Mouse (Mus musculus): Measurements from ENCODE around the gene Gm28551. TPM values are rescaled to one million over a fixed set of nuclear protein-coding genes. Genes with fewer than 3 reads are reported as not detected.
"Not testable (repeated sequence)": the region's sequence is repeated elsewhere in the genome, so short reads cannot be mapped to it uniquely, and the experiment has no call there.

The Gm28551 gene
- polyA plus RNA-seq (2012; rRNA removed): 0.07 TPM in 1 of 2 replicates, not detected in the other

- peak; percentile 95 for DNase-seq (ENCODE audit: low spot score)
Observed at GRCm38 (mm10) chr1:53352327-53353261, at the start of gene Gm28551, which contains the start of the genes Asdurf and Asnsd1. TSS of gene Gm28551 (minus strand) at chr1:53352667. TSS of gene Asdurf (minus strand) at chr1:53352619. TSS of gene Asnsd1 (minus strand) at chr1:53352752.

GRCm38 (mm10) chr1:53393936-53394760, 41.7 kb upstream of the Gm28551 start:
- not testable (repeated sequence) for DNase-seq (ENCODE audit: low spot score)

GRCm38 (mm10) chr1:53388762-53389161, 36.3 kb upstream of the Gm28551 start:
- DNase-seq (ENCODE audit: low spot score): no peak

- no peak for DNase-seq (ENCODE audit: low spot score)
Observed at GRCm38 (mm10) chr1:53384085-53384688, 31.7 kb upstream of the Gm28551 start.

GRCm38 (mm10) chr1:53377731-53378130, 25.3 kb upstream of the Gm28551 start:
- no peak for DNase-seq (ENCODE audit: low spot score)

DNA sequence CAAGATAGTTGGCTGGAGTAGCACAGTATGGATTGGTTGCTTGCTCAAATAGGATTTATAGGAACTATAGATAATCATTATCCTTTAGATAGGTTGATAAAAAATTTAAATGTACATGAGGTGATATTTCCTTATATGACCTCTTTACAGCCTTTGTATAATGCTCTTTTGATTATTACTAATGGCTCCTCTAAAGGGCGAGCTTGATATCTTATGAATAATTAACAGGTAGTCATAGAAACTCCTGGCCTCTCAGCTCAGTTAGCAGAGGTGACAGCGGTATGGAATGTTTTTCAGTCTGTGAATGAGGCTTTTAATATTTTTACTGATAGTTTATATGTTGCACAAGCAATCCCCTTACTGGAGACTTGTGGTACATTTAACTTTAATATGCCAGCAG, 23.5 kb upstream of the Gm28551 start:
- not testable (repeated sequence) for DNase-seq (ENCODE audit: low spot score)

- no peak for DNase-seq (ENCODE audit: low spot score)
Observed at GRCm38 (mm10) chr1:53358988-53359387, 6.5 kb upstream of the Gm28551 start.

GRCm38 (mm10) chr1:53341071-53341470, 11.4 kb downstream of the Gm28551 start:
- DNase-seq (ENCODE audit: low spot score): no peak

DNA sequence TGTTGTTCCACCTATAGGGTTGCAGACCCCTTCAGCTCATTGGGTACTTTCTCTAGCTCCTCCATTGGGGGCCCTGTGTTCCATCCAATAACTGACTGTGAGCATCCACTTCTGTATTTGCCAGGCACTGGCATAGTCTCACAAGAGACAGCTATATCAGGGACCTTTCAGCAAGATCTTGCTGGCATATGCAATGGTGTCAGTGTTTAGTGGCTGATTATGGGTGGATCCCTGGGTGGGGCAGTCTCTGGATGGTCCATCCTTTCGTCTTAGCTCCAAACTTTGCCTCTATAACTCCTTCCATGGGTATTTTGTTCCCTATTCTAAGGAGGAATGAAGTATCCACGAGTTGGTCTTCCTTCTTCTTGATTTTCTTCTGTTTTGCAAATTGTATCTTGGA, 15.1 kb downstream of the Gm28551 start:
- DNase-seq (ENCODE audit: low spot score): not testable (repeated sequence)

DNA sequence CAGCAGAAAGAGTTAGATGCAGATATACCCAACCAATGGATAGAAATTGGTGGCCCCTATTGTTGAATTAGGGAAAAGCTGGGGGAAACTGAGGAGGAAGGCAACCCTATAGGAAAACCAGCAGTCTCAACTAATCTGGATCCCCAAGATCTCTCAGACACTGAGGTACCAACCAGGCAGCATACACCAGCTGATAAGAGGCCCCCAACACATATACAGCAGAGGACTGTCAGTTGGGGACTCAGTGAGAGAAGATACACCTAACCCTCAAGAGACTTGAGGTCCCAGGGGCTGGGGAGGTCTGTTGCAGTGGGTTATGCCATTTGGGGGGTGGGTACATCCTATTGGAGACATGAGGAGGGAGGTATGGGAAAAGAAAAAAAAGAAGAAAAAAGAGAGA, 17.0 kb downstream of the Gm28551 start:
- DNase-seq (ENCODE audit: low spot score): no peak

DNA sequence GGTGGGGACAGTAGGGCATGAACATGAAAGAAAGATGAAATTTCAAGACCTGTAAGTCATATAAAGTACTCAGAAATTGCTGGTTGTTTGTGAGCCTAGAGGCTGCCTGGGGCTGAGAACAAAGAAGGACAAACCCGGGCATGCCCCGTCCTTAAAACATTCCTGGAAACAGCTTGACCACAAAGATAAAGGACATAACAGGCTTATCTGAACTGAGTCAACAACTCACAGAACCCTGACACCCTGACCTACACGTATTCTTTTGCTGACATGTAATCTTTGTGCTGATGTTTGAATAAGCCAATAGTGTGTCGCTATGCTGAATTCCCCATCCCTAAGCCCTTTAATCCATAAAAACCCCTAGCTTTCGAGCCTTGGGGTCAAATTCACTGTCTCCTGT, 18.9 kb downstream of the Gm28551 start:
- not testable (repeated sequence) for DNase-seq (ENCODE audit: low spot score)

DNA sequence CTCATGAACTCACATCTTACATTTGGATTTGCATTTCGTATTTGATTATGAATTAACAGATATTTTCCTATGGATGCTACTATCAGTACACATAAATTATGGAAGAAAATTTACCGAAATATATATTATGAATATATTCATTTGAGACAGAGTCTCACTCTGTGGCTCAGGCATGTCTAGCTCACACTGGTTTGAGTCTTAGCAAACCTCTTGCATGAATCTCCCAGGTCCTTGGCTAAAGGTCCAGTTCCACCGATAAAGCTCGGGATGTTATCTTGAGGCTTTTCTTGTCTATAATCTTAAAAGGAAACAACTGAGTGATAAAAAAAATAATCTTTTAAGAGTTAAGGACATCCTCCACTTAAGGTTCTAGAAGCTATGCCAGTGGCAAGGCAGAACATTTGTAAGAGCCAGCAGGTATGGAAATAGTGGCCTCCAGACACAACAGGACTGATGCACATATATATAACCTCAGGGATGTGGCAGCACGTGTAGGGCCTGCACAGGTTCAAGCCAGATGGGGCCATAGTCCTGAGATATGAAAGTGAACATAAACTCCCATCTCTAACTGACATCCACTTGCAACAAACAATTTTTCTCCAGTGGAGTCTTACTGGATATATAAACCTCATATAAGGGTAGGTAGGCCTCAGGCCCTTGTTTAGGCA, 27.5 kb downstream of the Gm28551 start:
- DNase-seq (ENCODE audit: low spot score): no peak

- DNase-seq (ENCODE audit: low spot score): no peak
Observed at GRCm38 (mm10) chr1:53324277-53324676, 28.2 kb downstream of the Gm28551 start.

DNA sequence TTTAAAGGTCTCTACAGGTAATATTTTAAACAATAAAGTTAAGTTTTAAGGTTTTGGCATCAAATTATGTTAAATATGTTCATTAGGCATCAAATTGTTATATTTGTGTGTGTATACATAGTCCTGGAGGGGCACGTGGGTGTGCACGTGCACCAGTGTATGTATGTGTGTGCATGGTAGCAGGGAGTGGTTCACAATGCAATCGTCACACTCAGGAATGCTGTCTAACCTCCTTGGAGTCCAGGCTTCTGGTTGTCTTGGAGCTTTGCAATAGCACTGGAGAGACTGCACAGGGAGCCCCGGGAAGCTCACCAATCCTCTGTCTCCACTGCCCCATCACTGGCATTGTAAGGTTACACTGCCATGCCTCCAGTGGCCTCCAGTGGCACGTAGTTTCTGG, 29.2 kb downstream of the Gm28551 start:
- DNase-seq (ENCODE audit: low spot score): no peak

- DNase-seq (ENCODE audit: low spot score): no peak
Observed at GRCm38 (mm10) chr1:53321662-53322344, 30.7 kb downstream of the Gm28551 start.

GRCm38 (mm10) chr1:53312989-53313967, 39.2 kb downstream of the Gm28551 start, which contains the start of gene Osgepl1:
TSS of gene Osgepl1 (plus strand) at chr1:53313624.
- peak; percentile 66 for DNase-seq (ENCODE audit: low spot score)

GRCm38 (mm10) chr1:53300506-53300905, 52.0 kb downstream of the Gm28551 start:
- no peak for DNase-seq (ENCODE audit: low spot score)

DNA sequence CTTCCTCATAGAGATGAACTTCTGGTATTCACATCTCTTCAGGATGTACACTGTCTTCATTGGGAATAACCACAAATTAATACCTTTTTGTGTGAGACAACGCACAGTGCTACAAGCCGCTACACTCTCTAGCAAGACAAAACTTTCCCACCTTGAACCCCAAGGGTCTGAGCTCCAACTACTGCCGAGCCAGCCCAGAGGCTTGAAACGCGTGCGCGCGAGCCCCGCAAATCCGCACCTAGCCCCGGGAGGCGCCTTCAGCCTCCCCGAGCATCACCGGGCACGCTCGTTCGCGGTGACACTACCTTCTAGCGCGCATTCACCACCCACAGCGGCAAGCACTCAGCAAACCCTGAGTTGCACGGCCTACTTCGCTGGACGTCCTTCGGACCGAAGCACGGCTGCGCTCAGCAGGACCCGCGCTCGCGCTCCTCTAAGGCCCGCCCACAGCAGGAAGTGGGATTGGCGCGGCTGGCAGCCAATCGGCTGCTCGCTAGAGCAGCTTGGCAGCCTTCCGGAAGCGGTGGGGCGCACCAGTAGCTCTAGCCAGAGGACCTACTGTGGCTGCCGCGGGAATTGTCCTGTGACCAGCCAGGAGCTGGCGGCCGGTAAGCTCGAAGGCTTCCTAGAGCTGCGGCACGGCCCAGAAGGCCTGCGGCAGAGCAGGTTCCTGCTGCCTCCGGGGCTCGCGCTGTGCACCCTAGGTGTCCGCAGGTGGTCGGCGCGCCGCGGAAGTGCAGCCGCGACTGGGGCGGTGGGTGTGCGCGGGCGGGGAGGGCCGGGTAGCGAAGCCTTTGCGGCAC, 55.7 kb downstream of the Gm28551 start, which contains the start of the genes Pms1, Ormdl1 and Gm28778:
TSS of gene Pms1 (minus strand) at position 438 of the 803 bp plus-strand sequence.
TSS of gene Ormdl1 (plus strand) at position 515 of the 803 bp plus-strand sequence.
TSS of gene Gm28778 (plus strand) at position 531 of the 803 bp plus-strand sequence.
- peak; percentile 91 for DNase-seq (ENCODE audit: low spot score)

Measured in urinary bladder, adult 2 months (tissue).